Mouse (Mus musculus): Measurements from ENCODE around the gene Slc25a11. TPM values are rescaled to one million over a fixed set of nuclear protein-coding genes. Genes with fewer than 3 reads are reported as not detected.

The Slc25a11 gene
- polyA plus RNA-seq, 1 experiment from 2014 or later = 158 TPM

DNA sequence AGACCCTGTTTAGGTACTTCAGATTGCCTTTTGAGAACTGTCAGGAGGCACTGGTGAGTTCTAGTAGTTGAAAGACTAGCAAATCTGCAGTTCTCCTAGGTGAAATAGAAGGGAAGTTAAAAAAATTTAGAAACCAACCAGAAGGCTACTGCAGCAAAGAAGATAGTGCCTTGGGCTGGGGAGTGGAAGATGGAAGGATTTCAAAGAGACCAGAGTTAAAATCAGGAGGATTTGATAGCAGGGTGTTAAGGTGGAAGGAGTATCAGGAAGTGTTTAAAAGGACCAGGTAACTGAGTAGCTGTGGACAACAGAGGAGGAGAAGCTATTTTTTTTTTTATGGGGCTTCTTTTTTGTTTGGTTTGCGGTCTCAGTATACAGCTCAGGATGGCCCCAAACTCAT is 9.5 kb downstream of the Slc25a11 start:
- ATAC-seq (ENCODE audit: low FRiP score) (no peak), DNase-seq (ENCODE audit: low spot score) (no peak)
- 100% methylated on average over 1 of the region's 1 CpGs for WGBS
- Histone ChIP-seq H3K4me1 (replicated peaks; ENCODE audit: control insufficient read depth, insufficient read depth, low read length) (no peaks in the 10 kb centered on the region), H3K9me3 (ENCODE audit: control insufficient read depth, low read length) (no peaks in the 10 kb centered on the region), H3K4me2 (replicated peaks) (no peak overlapping the region), H3K36me3 (replicated peaks; ENCODE audit: control insufficient read depth, insufficient read depth) (peaks cover 3% of the 10 kb centered on the region; the same call in 1 of the 2 replicates), H3K9ac (no peak overlapping the region), H3K4me3 (replicated peaks; ENCODE audit: low read length) (no peak overlapping the region), H3K27ac (no peak overlapping the region), H3K27me3 (ENCODE audit: control insufficient read depth, insufficient read depth, low read length) (no peaks in the 10 kb centered on the region)

DNA sequence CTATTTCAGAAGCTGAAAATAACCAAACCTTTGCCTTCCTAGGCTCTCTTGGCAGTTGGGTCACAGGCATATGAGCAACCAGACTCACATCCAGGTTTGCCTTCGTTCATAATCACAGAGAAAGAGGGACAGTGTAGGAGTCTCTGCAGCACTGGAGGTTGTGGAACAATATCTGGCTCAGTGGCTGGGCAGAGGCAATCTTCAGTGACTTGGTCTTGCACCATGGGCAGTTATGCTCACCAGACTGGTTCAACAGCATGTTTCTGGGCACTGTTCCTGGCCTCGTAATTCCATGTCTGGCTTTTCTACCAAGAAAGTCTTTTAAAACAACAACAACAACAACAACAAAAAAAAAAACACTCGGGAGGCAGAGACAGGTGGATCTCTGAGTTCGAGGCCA is 11.7 kb downstream of the Slc25a11 start:
- 86% methylated on average over 4 of the region's 4 CpGs for WGBS

DNA sequence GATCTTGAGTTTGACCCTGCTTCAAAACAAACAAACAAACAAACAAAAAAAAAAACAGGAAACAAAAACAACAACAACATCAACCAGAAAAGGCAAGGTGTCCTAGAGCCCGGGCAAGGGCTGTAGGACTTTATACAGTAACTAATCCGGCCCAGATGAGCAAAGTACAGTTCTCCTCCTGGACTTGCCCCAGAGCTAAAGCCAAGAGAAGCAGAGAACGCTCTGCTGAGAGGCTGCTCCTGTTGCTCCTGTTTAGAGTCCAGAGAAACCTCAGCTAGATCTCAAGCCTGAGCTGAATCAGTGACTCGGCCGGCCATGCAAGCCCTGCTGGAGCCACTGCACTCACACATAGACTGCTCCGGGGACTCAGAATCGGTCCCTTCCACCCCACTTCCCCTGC is 17.1 kb downstream of the Slc25a11 start:
- H3K4me3 ChIP-seq (replicated peaks; ENCODE audit: low read length) = no peak overlapping the region
- no peak overlapping the region for H3K4me2 ChIP-seq (replicated peaks)
- no peaks in the 10 kb centered on the region for H3K9me3 ChIP-seq (ENCODE audit: control insufficient read depth, low read length)
- H3K27ac ChIP-seq = no peak overlapping the region
- H3K27me3 ChIP-seq (ENCODE audit: control insufficient read depth, insufficient read depth, low read length) = no peaks in the 10 kb centered on the region
- no peaks in the 10 kb centered on the region for H3K36me3 ChIP-seq (replicated peaks; ENCODE audit: control insufficient read depth, insufficient read depth)
- H3K9ac ChIP-seq = no peak overlapping the region
- no peak for DNase-seq (ENCODE audit: low spot score)
- 78% methylated on average over 7 of the region's 7 CpGs for WGBS
- no peaks in the 10 kb centered on the region for H3K4me1 ChIP-seq (replicated peaks; ENCODE audit: control insufficient read depth, insufficient read depth, low read length)
- ATAC-seq (ENCODE audit: low FRiP score) = no peak

More for the DNA sequence above, 11.7 kb downstream of the Slc25a11 start:
- Histone ChIP-seq H3K9me3 (ENCODE audit: control insufficient read depth, low read length) (no peaks in the 10 kb centered on the region), H3K4me3 (replicated peaks; ENCODE audit: low read length) (no peak overlapping the region), H3K27ac (no peak overlapping the region), H3K9ac (no peak overlapping the region), H3K4me1 (replicated peaks; ENCODE audit: control insufficient read depth, insufficient read depth, low read length) (no peaks in the 10 kb centered on the region), H3K36me3 (replicated peaks; ENCODE audit: control insufficient read depth, insufficient read depth) (no peaks in the 10 kb centered on the region), H3K4me2 (replicated peaks) (no peak overlapping the region), H3K27me3 (ENCODE audit: control insufficient read depth, insufficient read depth, low read length) (no peaks in the 10 kb centered on the region)
- no peak for DNase-seq (ENCODE audit: low spot score)
- no peak for ATAC-seq (ENCODE audit: low FRiP score)

- no peaks in the 10 kb centered on the region for H3K9me3 ChIP-seq (ENCODE audit: control insufficient read depth, low read length)
- WGBS = 59% methylated on average over 5 of the region's 5 CpGs
- no peak overlapping the region for H3K4me3 ChIP-seq (replicated peaks; ENCODE audit: low read length)
- H3K4me1 ChIP-seq (replicated peaks; ENCODE audit: control insufficient read depth, insufficient read depth, low read length) = no peaks in the 10 kb centered on the region
- no peak for ATAC-seq (ENCODE audit: low FRiP score)
- H3K27ac ChIP-seq = no peak overlapping the region
- H3K36me3 ChIP-seq (replicated peaks; ENCODE audit: control insufficient read depth, insufficient read depth) = no peaks in the 10 kb centered on the region
- H3K4me2 ChIP-seq (replicated peaks) = no peak overlapping the region
- no peak overlapping the region for H3K9ac ChIP-seq
- H3K27me3 ChIP-seq (ENCODE audit: control insufficient read depth, insufficient read depth, low read length) = no peaks in the 10 kb centered on the region
- no peak for DNase-seq (ENCODE audit: low spot score)
Measured at GRCm38 (mm10) chr11:70629557-70629956, 17.7 kb downstream of the Slc25a11 start.

GRCm38 (mm10) chr11:70628431-70628830 is 18.8 kb downstream of the Slc25a11 start:
- WGBS = 81% methylated on average over 2 of the region's 2 CpGs
- no peak overlapping the region for H3K4me2 ChIP-seq (replicated peaks)
- no peaks in the 10 kb centered on the region for H3K4me1 ChIP-seq (replicated peaks; ENCODE audit: control insufficient read depth, insufficient read depth, low read length)
- no peaks in the 10 kb centered on the region for H3K36me3 ChIP-seq (replicated peaks; ENCODE audit: control insufficient read depth, insufficient read depth)
- no peak overlapping the region for H3K27ac ChIP-seq
- DNase-seq (ENCODE audit: low spot score) (no peak), ATAC-seq (ENCODE audit: low FRiP score) (no peak)
- no peak overlapping the region for H3K4me3 ChIP-seq (replicated peaks; ENCODE audit: low read length)
- no peaks in the 10 kb centered on the region for H3K9me3 ChIP-seq (ENCODE audit: control insufficient read depth, low read length)
- H3K27me3 ChIP-seq (ENCODE audit: control insufficient read depth, insufficient read depth, low read length) = no peaks in the 10 kb centered on the region
- no peak overlapping the region for H3K9ac ChIP-seq

GRCm38 (mm10) chr11:70626877-70627276 is 20.4 kb downstream of the Slc25a11 start:
- Histone ChIP-seq H3K4me3 (replicated peaks; ENCODE audit: low read length) (no peak overlapping the region), H3K9me3 (ENCODE audit: control insufficient read depth, low read length) (no peaks in the 10 kb centered on the region), H3K36me3 (replicated peaks; ENCODE audit: control insufficient read depth, insufficient read depth) (no peaks in the 10 kb centered on the region), H3K4me1 (replicated peaks; ENCODE audit: control insufficient read depth, insufficient read depth, low read length) (no peaks in the 10 kb centered on the region), H3K27ac (no peak overlapping the region), H3K4me2 (replicated peaks) (no peak overlapping the region), H3K9ac (no peak overlapping the region), H3K27me3 (ENCODE audit: control insufficient read depth, insufficient read depth, low read length) (no peaks in the 10 kb centered on the region)
- 73% methylated on average over 4 of the region's 4 CpGs for WGBS
- ATAC-seq (ENCODE audit: low FRiP score) (no peak), DNase-seq (ENCODE audit: low spot score) (no peak)

DNA sequence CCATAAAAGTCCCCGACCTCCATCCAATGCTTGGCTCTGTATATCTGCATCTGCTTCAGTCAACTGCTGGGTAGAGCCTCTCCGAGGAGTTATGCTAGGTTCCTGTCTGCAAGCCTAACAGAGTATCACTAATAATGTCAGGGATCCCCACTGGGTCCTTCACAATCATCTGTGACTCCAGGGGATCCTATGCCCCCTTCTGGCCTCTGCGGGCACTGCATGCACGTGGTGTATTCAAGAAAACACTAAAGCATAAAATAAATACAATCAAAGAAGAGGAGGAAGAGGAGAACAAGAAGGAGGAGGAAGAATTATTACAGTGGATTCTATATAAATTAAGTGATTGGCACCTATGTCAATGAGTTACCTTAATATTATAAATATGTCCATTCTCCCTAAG is 21.8 kb downstream of the Slc25a11 start:
- H3K36me3 ChIP-seq (replicated peaks; ENCODE audit: control insufficient read depth, insufficient read depth) = no peaks in the 10 kb centered on the region
- 47% methylated on average over 4 of the region's 4 CpGs for WGBS
- H3K4me3 ChIP-seq (replicated peaks; ENCODE audit: low read length) = no peak overlapping the region
- H3K9me3 ChIP-seq (ENCODE audit: control insufficient read depth, low read length) = no peaks in the 10 kb centered on the region
- H3K27ac ChIP-seq = no peak overlapping the region
- no peak overlapping the region for H3K4me2 ChIP-seq (replicated peaks)
- peak; percentile 65 for DNase-seq (ENCODE audit: low spot score)
- no peaks in the 10 kb centered on the region for H3K27me3 ChIP-seq (ENCODE audit: control insufficient read depth, insufficient read depth, low read length)
- H3K9ac ChIP-seq = no peak overlapping the region
- H3K4me1 ChIP-seq (replicated peaks; ENCODE audit: control insufficient read depth, insufficient read depth, low read length) = no peaks in the 10 kb centered on the region
- no peak for ATAC-seq (ENCODE audit: low FRiP score)

DNA sequence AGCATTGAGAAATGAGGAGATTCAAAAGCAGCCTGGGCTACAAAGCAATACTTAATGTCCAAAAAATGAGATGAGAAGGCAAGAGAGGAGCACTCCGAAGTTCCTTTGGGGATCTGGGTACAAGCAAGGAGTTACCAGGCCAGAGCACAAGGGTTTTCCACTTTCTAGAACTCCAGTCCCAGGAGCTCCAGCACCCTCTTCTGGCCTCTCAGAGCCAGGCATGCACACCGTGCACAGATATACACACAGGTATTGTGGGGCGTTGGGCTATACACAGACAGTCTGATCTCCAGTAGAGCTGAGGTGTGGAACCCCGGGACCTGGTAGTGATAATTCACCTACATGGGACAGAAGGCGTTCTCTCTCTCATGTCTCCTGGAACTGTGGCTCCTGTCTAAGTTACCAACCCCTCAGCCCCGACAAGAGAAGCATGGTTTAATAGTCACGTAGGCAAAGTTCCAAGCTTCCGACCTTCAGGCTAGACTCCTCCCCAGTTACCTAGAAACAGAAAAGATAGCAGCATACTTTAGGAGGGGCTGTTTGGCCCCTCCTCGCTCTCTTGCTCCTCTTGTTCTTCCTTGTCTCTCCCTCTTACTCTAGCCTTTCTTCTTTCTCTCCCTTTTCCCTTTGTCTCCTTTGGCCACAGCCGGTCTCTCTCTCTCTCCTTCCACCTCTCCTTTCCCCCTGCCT is 24.1 kb downstream of the Slc25a11 start:
- Histone ChIP-seq H3K27ac (no peak overlapping the region), H3K4me2 (replicated peaks) (no peak overlapping the region), H3K4me1 (replicated peaks; ENCODE audit: control insufficient read depth, insufficient read depth, low read length) (no peaks in the 10 kb centered on the region), H3K4me3 (replicated peaks; ENCODE audit: low read length) (no peak overlapping the region), H3K36me3 (replicated peaks; ENCODE audit: control insufficient read depth, insufficient read depth) (no peaks in the 10 kb centered on the region), H3K9me3 (ENCODE audit: control insufficient read depth, low read length) (no peaks in the 10 kb centered on the region), H3K9ac (no peak overlapping the region), H3K27me3 (ENCODE audit: control insufficient read depth, insufficient read depth, low read length) (no peaks in the 10 kb centered on the region)
- 84% methylated on average over 10 of the region's 10 CpGs for WGBS
- ATAC-seq (ENCODE audit: low FRiP score) (no peak), DNase-seq (ENCODE audit: low spot score) (no peak)

- Histone ChIP-seq H3K9ac (no peak overlapping the region), H3K4me1 (replicated peaks; ENCODE audit: control insufficient read depth, insufficient read depth, low read length) (no peaks in the 10 kb centered on the region), H3K4me2 (replicated peaks) (no peak overlapping the region), H3K4me3 (replicated peaks; ENCODE audit: low read length) (no peak overlapping the region), H3K9me3 (ENCODE audit: control insufficient read depth, low read length) (no peaks in the 10 kb centered on the region), H3K36me3 (replicated peaks; ENCODE audit: control insufficient read depth, insufficient read depth) (no peaks in the 10 kb centered on the region), H3K27ac (no peak overlapping the region), H3K27me3 (ENCODE audit: control insufficient read depth, insufficient read depth, low read length) (no peaks in the 10 kb centered on the region)
- no peak for DNase-seq (ENCODE audit: low spot score)
- no peak for ATAC-seq (ENCODE audit: low FRiP score)
- WGBS = 43% methylated on average over 7 of the region's 7 CpGs
Measured at GRCm38 (mm10) chr11:70621972-70622814, 25.1 kb downstream of the Slc25a11 start.

Measured in hindbrain, embryonic 14.5 days (tissue).